Mouse (Mus musculus): Measurements from ENCODE around the gene Eri3.

Gene Eri3

GRCm38 (mm10) chr4:117623025-117623424 lies 72.9 kb downstream of the Eri3 start:
- no peak for DNase-seq (ENCODE audit: low read depth, low spot score)

GRCm38 (mm10) chr4:117624660-117625059 lies 74.5 kb downstream of the Eri3 start:
- no peak for DNase-seq (ENCODE audit: low read depth, low spot score)

GRCm38 (mm10) chr4:117628464-117628863 lies 78.3 kb downstream of the Eri3 start:
- DNase-seq (ENCODE audit: low read depth, low spot score), result no peak

GRCm38 (mm10) chr4:117630053-117630670 lies 80.0 kb downstream of the Eri3 start:
- no peak for DNase-seq (ENCODE audit: low read depth, low spot score)

- no peak for DNase-seq (ENCODE audit: low read depth, low spot score)
These were observed 83.4 kb downstream of the Eri3 start for GRCm38 (mm10) chr4:117633527-117633926.

GRCm38 (mm10) chr4:117634642-117635041 lies 84.5 kb downstream of the Eri3 start:
- no peak for DNase-seq (ENCODE audit: low read depth, low spot score)

GRCm38 (mm10) chr4:117636152-117636551 lies 86.0 kb downstream of the Eri3 start:
- no peak for DNase-seq (ENCODE audit: low read depth, low spot score)

GRCm38 (mm10) chr4:117636891-117637613 lies 86.9 kb downstream of the Eri3 start:
- no peak for DNase-seq (ENCODE audit: low read depth, low spot score)

GRCm38 (mm10) chr4:117640925-117641703 lies 90.9 kb downstream of the Eri3 start:
- DNase-seq (ENCODE audit: low read depth, low spot score), result no peak

GRCm38 (mm10) chr4:117641804-117642203 lies 91.6 kb downstream of the Eri3 start:
- no peak for DNase-seq (ENCODE audit: low read depth, low spot score)

GRCm38 (mm10) chr4:117645031-117645435 lies 94.9 kb downstream of the Eri3 start:
- peak; percentile 28 for DNase-seq (ENCODE audit: low read depth, low spot score)

GRCm38 (mm10) chr4:117645859-117646258 lies 95.7 kb downstream of the Eri3 start:
- no peak for DNase-seq (ENCODE audit: low read depth, low spot score)

GRCm38 (mm10) chr4:117646496-117646895 lies 96.3 kb downstream of the Eri3 start:
- no peak for DNase-seq (ENCODE audit: low read depth, low spot score)

- no peak for DNase-seq (ENCODE audit: low read depth, low spot score)
These were observed 97.0 kb downstream of the Eri3 start for GRCm38 (mm10) chr4:117646926-117647755.

- no peak for DNase-seq (ENCODE audit: low read depth, low spot score)
These were observed 101.5 kb downstream of the Eri3 start for GRCm38 (mm10) chr4:117651626-117652101.

GRCm38 (mm10) chr4:117652727-117653126 lies 102.6 kb downstream of the Eri3 start:
- DNase-seq (ENCODE audit: low read depth, low spot score), result no peak

- DNase-seq (ENCODE audit: low read depth, low spot score), result no peak
These were observed 104.0 kb downstream of the Eri3 start for GRCm38 (mm10) chr4:117654016-117654702.

- no peak for DNase-seq (ENCODE audit: low read depth, low spot score)
These were observed 104.7 kb downstream of the Eri3 start for GRCm38 (mm10) chr4:117654703-117655499.

- no peak for DNase-seq (ENCODE audit: low read depth, low spot score)
These were observed 105.3 kb downstream of the Eri3 start for GRCm38 (mm10) chr4:117655500-117655863.

- no peak for DNase-seq (ENCODE audit: low read depth, low spot score)
These were observed 106.8 kb downstream of the Eri3 start for GRCm38 (mm10) chr4:117656961-117657360.
